Mouse (Mus musculus): Measurements from ENCODE around the gene Fam222a. TPM values are rescaled to one million over a fixed set of nuclear protein-coding genes. Genes with fewer than 3 reads are reported as not detected.

Fam222a gene
- polyA plus RNA-seq, 1 experiment from 2014 or later: 4.7 TPM

DNA sequence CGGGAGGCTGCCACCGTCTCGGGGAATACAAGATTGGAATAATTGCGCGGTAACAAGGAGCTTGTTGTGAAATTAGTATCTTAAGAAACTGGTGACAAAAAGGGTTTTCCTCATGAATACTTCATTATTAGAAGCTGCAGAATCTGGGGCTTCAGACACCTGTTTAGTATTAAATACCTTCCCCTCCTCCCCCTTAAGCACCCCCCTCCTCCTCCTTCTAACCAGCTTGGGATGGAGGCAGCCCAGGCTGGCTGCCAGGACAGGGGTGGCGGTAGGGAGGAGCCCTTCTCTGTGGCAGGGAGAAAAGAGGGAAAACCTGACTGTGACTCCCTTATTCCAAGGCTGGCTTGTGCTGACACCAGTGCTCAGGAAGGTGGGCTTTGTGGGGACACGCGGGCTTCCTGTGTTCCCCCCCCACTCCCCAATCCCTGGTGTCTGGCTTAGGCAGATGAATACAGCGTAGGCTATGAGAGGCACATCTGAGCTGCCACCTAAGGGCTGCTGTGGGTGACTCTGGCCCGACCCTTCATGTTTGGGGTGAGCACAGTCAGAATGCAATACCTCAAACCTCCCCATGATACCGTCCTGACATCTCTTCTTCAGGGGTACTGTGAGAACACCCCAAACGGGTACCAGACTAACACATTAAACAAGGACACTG lies 25.5 kb downstream of the Fam222a start:
- Histone ChIP-seq H3K9me3 (ENCODE audit: control insufficient read depth, low read length) (no peaks in the 10 kb centered on the region), H3K9ac (ENCODE audit: low read depth, low read length) (peak overlapping the region; percentile 41; the same call in 1 of the 2 replicates), H3K4me3 (ENCODE audit: low read length) (no peak overlapping the region), H3K27me3 (replicated peaks; ENCODE audit: control insufficient read depth, insufficient read depth, low read length) (no peaks in the 10 kb centered on the region), H3K4me1 (ENCODE audit: control insufficient read depth, insufficient read depth, low read depth, low read length) (peaks cover 73% of the 10 kb centered on the region), H3K4me2 (ENCODE audit: low read length) (no peak overlapping the region; the same call in 1 of the 2 replicates), H3K36me3 (ENCODE audit: control insufficient read depth, insufficient read depth, low read length) (peaks cover 9% of the 10 kb centered on the region; the same call in 1 of the 2 replicates), H3K27ac (ENCODE audit: low read depth, low read length) (no peak overlapping the region; the same call in 1 of the 2 replicates)
- 54% methylated on average over 11 of the region's 12 CpGs for WGBS
- no peak for ATAC-seq

GRCm38 (mm10) chr5:114593949-114594348 lies 26.1 kb downstream of the Fam222a start:
- no peaks in the 10 kb centered on the region for H3K9me3 ChIP-seq (ENCODE audit: control insufficient read depth, low read length)
- no peak overlapping the region for H3K4me3 ChIP-seq (ENCODE audit: low read length)
- no peak overlapping the region for H3K9ac ChIP-seq (ENCODE audit: low read depth, low read length)
- H3K4me1 ChIP-seq (ENCODE audit: control insufficient read depth, insufficient read depth, low read depth, low read length): peaks cover 67% of the 10 kb centered on the region
- 85% methylated on average over 5 of the region's 5 CpGs for WGBS
- H3K27me3 ChIP-seq (replicated peaks; ENCODE audit: control insufficient read depth, insufficient read depth, low read length): no peaks in the 10 kb centered on the region
- ATAC-seq: no peak
- peaks cover 9% of the 10 kb centered on the region; the same call in 1 of the 2 replicates for H3K36me3 ChIP-seq (ENCODE audit: control insufficient read depth, insufficient read depth, low read length)
- peak overlapping the region; percentile 65 for H3K27ac ChIP-seq (ENCODE audit: low read depth, low read length)
- H3K4me2 ChIP-seq (ENCODE audit: low read length): no peak overlapping the region

- H3K9ac ChIP-seq (ENCODE audit: low read depth, low read length): no peak overlapping the region
- peaks cover 58% of the 10 kb centered on the region for H3K4me1 ChIP-seq (ENCODE audit: control insufficient read depth, insufficient read depth, low read depth, low read length)
- WGBS: 86% methylated on average over 15 of the region's 15 CpGs
- H3K27me3 ChIP-seq (replicated peaks; ENCODE audit: control insufficient read depth, insufficient read depth, low read length): no peaks in the 10 kb centered on the region
- H3K27ac ChIP-seq (ENCODE audit: low read depth, low read length): peak overlapping the region; percentile 65; the same call in 1 of the 2 replicates
- H3K4me2 ChIP-seq (ENCODE audit: low read length): no peak overlapping the region
- no peak for ATAC-seq
- H3K9me3 ChIP-seq (ENCODE audit: control insufficient read depth, low read length): no peaks in the 10 kb centered on the region
- H3K4me3 ChIP-seq (ENCODE audit: low read length): no peak overlapping the region
- peaks cover 9% of the 10 kb centered on the region; the same call in 1 of the 2 replicates for H3K36me3 ChIP-seq (ENCODE audit: control insufficient read depth, insufficient read depth, low read length)
These were observed 27.0 kb downstream of the Fam222a start for GRCm38 (mm10) chr5:114594741-114595241.

DNA sequence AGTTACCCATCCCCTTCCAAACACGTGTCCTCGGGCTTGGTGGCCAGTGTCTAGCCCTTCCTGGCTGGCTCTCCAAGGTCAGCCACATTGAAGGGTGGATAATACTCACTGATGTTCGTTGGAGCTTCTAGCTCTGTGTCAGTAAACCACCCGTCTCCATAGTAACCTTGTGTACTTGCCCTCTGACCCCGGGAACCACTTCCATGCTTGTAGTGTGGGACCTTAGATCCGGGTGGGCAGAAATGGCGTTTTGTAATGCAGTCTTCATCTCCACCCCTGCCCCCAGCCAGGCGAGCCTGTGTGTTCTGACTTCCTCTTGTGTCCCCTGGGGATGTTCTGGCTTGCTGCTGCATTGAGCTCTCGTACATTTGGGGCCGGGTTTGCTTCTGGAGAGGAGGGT lies 28.8 kb downstream of the Fam222a start:
- Histone ChIP-seq H3K4me1 (ENCODE audit: control insufficient read depth, insufficient read depth, low read depth, low read length) (peaks cover 40% of the 10 kb centered on the region), H3K4me2 (ENCODE audit: low read length) (no peak overlapping the region), H3K27ac (ENCODE audit: low read depth, low read length) (no peak overlapping the region; the same call in 1 of the 2 replicates), H3K4me3 (ENCODE audit: low read length) (no peak overlapping the region), H3K9me3 (ENCODE audit: control insufficient read depth, low read length) (no peaks in the 10 kb centered on the region), H3K27me3 (replicated peaks; ENCODE audit: control insufficient read depth, insufficient read depth, low read length) (no peaks in the 10 kb centered on the region), H3K9ac (ENCODE audit: low read depth, low read length) (0 out of 2 replicates have a peak overlapping the region, but pooled peaks have one; percentile 4), H3K36me3 (ENCODE audit: control insufficient read depth, insufficient read depth, low read length) (peaks cover 9% of the 10 kb centered on the region; the same call in 1 of the 2 replicates)
- 17% methylated on average over 10 of the region's 10 CpGs for WGBS
- no peak for ATAC-seq

DNA sequence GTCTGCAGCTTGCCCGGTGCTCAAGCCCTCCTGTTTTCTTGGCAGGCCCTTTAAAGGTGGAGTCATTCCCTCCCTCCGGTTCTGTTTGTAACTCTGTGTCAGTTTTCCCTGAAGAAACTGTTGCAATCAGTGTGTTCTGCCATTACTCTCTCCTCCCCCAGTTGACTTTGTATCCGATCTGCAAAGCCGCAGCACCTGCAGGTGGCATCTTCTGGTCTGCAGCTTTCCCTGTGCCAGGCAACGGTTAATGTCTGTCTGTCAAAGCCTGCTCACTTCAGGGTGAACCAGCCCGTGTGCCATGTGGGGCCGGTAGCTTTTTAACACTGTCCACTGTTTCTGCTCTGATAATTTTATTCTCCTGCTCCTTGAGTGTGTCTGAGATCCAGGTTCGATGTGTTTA lies 29.4 kb downstream of the Fam222a start:
- no peak for ATAC-seq
- Histone ChIP-seq H3K9ac (ENCODE audit: low read depth, low read length) (no peak overlapping the region), H3K27me3 (replicated peaks; ENCODE audit: control insufficient read depth, insufficient read depth, low read length) (no peaks in the 10 kb centered on the region), H3K9me3 (ENCODE audit: control insufficient read depth, low read length) (no peaks in the 10 kb centered on the region), H3K4me3 (ENCODE audit: low read length) (no peak overlapping the region), H3K4me1 (ENCODE audit: control insufficient read depth, insufficient read depth, low read depth, low read length) (peaks cover 35% of the 10 kb centered on the region), H3K4me2 (ENCODE audit: low read length) (no peak overlapping the region), H3K36me3 (ENCODE audit: control insufficient read depth, insufficient read depth, low read length) (peaks cover 9% of the 10 kb centered on the region; the same call in 1 of the 2 replicates), H3K27ac (ENCODE audit: low read depth, low read length) (no peak overlapping the region)
- 35% methylated on average over 8 of the region's 8 CpGs for WGBS

GRCm38 (mm10) chr5:114597652-114598051 lies 29.8 kb downstream of the Fam222a start:
- Histone ChIP-seq H3K9me3 (ENCODE audit: control insufficient read depth, low read length) (no peaks in the 10 kb centered on the region), H3K27me3 (replicated peaks; ENCODE audit: control insufficient read depth, insufficient read depth, low read length) (no peaks in the 10 kb centered on the region; the same call in 1 of the 2 replicates), H3K4me2 (ENCODE audit: low read length) (no peak overlapping the region), H3K36me3 (ENCODE audit: control insufficient read depth, insufficient read depth, low read length) (peaks cover 9% of the 10 kb centered on the region; the same call in 1 of the 2 replicates), H3K9ac (ENCODE audit: low read depth, low read length) (no peak overlapping the region), H3K27ac (ENCODE audit: low read depth, low read length) (no peak overlapping the region), H3K4me3 (ENCODE audit: low read length) (no peak overlapping the region), H3K4me1 (ENCODE audit: control insufficient read depth, insufficient read depth, low read depth, low read length) (peaks cover 30% of the 10 kb centered on the region)
- ATAC-seq: no peak
- 47% methylated on average over 6 of the region's 6 CpGs for WGBS

DNA sequence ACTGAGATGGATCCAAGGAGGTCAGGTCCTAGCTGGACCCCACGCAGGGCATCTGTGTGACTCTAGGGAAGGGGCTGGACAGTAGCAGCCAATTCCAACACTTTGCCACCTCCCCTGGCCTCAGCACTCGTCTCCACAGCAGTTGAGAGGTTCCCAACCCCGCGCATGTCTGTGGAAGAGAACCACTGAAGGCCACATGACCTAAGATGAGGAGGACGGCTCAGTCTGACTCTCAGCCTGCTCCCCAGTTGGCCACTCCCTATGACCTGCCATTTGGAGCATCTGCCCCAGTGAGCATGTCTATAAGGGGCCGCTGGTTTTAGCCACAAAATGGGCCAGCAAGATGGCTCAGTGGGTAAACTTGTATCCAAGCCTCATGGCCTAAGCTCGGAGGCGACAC lies 34.2 kb downstream of the Fam222a start:
- WGBS: 87% methylated on average over 8 of the region's 8 CpGs
- H3K9ac ChIP-seq (ENCODE audit: low read depth, low read length): no peak overlapping the region
- H3K4me1 ChIP-seq (ENCODE audit: control insufficient read depth, insufficient read depth, low read depth, low read length): peaks cover 31% of the 10 kb centered on the region
- no peak overlapping the region for H3K4me3 ChIP-seq (ENCODE audit: low read length)
- H3K36me3 ChIP-seq (ENCODE audit: control insufficient read depth, insufficient read depth, low read length): no peaks in the 10 kb centered on the region
- ATAC-seq: no peak
- no peak overlapping the region for H3K27ac ChIP-seq (ENCODE audit: low read depth, low read length)
- H3K27me3 ChIP-seq (replicated peaks; ENCODE audit: control insufficient read depth, insufficient read depth, low read length): no peaks in the 10 kb centered on the region; the same call in 1 of the 2 replicates
- H3K9me3 ChIP-seq (ENCODE audit: control insufficient read depth, low read length): no peaks in the 10 kb centered on the region
- H3K4me2 ChIP-seq (ENCODE audit: low read length): no peak overlapping the region

DNA sequence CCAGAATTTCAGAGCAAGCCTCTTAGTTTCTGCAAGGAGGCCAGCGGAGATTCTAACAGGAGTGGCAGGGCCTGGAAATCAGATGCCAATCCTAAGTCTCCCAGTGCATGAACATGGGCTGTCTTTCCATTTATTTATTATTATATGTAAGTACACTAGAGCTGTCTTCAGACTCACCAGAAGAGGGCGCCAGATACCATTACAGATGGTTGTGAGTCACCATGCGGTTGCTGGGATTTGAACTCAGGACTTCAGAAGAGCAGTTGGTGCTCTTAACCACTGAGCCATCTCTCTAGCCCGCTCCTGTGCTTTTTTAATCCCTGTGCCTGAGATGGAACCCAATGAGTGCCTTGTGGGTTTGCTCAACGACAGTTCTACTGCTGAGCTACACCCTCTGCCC lies 36.2 kb downstream of the Fam222a start:
- Histone ChIP-seq H3K27ac (ENCODE audit: low read depth, low read length) (no peak overlapping the region), H3K4me3 (ENCODE audit: low read length) (no peak overlapping the region)
- WGBS: 83% methylated on average over 5 of the region's 5 CpGs

DNA sequence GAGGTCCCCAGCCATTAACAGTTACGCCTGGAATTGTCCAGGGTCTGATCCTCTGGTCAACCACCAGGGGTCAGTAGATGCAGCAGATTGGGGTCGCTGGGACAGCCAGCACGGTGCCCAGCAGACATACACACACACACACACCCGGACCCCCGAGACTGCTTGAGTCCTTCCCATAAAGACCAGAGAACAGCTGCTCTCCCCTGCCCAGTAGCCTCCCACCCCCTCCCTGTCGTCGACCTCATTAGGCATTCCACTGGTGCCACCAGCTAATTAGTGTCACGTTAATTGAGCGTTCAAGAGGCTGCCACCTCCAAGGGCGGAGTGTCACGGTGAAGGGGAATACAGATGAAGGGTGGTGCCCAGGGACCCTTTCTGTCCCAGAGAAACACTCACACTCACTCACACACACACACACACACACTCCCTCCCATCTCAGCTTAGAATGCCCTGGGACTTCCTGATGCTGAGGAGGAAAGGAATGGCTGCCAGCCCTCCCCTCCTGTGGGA lies 37.0 kb downstream of the Fam222a start:
- ATAC-seq: peak; percentile 49
- Histone ChIP-seq H3K27me3 (replicated peaks; ENCODE audit: control insufficient read depth, insufficient read depth, low read length) (no peaks in the 10 kb centered on the region; the same call in 1 of the 2 replicates), H3K4me1 (ENCODE audit: control insufficient read depth, insufficient read depth, low read depth, low read length) (peaks cover 47% of the 10 kb centered on the region), H3K4me2 (ENCODE audit: low read length) (peak overlapping the region; percentile 10; the same call in 1 of the 2 replicates), H3K36me3 (ENCODE audit: control insufficient read depth, insufficient read depth, low read length) (no peaks in the 10 kb centered on the region), H3K27ac (ENCODE audit: low read depth, low read length) (peak overlapping the region; percentile 51; the same call in 1 of the 2 replicates), H3K9ac (ENCODE audit: low read depth, low read length) (peak overlapping the region; percentile 35; the same call in 1 of the 2 replicates), H3K4me3 (ENCODE audit: low read length) (no peak overlapping the region), H3K9me3 (ENCODE audit: control insufficient read depth, low read length) (no peaks in the 10 kb centered on the region)
- WGBS: 7% methylated on average over 11 of the region's 11 CpGs

More for the DNA sequence above, 36.2 kb downstream of the Fam222a start:
- H3K4me1 ChIP-seq (ENCODE audit: control insufficient read depth, insufficient read depth, low read depth, low read length): peaks cover 42% of the 10 kb centered on the region
- H3K9ac ChIP-seq (ENCODE audit: low read depth, low read length): no peak overlapping the region
- no peaks in the 10 kb centered on the region for H3K36me3 ChIP-seq (ENCODE audit: control insufficient read depth, insufficient read depth, low read length)
- ATAC-seq: no peak
- no peaks in the 10 kb centered on the region; the same call in 1 of the 2 replicates for H3K27me3 ChIP-seq (replicated peaks; ENCODE audit: control insufficient read depth, insufficient read depth, low read length)
- no peak overlapping the region for H3K4me2 ChIP-seq (ENCODE audit: low read length)
- H3K9me3 ChIP-seq (ENCODE audit: control insufficient read depth, low read length): no peaks in the 10 kb centered on the region
